Mouse (Mus musculus): ENCODE results near the gene Atf7.

The Atf7 gene

GRCm38 (mm10) chr15:102485853-102486252 is 139.4 kb downstream of the Atf7 start:
- DNase-seq, result no peak

- no peak for DNase-seq
Measured at GRCm38 (mm10) chr15:102483136-102483535, 142.1 kb downstream of the Atf7 start.
